Mouse (Mus musculus): ENCODE measurements at regions not wholly inside any gene's neighbourhood (a gene's known extent, or its start where the extent isn't known, plus 50 kb on each side); places are given as distances from the start of the nearest gene placed in this dataset.

DNA sequence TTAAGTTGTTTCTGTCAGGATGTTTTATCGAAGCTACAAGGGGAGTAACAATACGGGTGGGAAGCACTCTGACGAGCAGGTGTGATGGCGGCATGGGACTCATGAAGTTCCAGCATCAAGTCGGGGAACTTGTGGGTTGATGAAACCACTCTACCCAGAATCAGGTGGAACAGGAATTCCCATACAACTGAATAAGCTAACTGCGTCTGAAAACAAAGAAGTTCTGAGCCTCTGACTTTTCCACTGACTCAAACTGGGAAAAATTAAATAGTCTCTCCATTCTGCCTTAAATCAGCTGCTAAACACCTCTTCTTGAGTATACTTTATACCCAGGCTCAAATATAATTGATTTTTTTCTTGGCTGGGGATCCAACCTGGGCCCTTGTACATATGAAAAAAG lies 105.6 kb upstream of the Egln3 start:
- no peak for ATAC-seq
- Histone ChIP-seq H3K9ac (replicated peaks) (no peak overlapping the region), H3K27me3 (0 out of 2 replicates have a peak, but pooled peaks cover 6% of the 10 kb centered on the region), H3K4me3 (replicated peaks) (no peak overlapping the region), H3K9me3 (no peaks in the 10 kb centered on the region), H3K4me1 (replicated peaks) (peaks cover 18% of the 10 kb centered on the region), H3K4me2 (replicated peaks) (no peak overlapping the region), H3K27ac (no peak overlapping the region), H3K36me3 (no peaks in the 10 kb centered on the region)
- 89% methylated on average over 6 of the region's 6 CpGs for WGBS

DNA sequence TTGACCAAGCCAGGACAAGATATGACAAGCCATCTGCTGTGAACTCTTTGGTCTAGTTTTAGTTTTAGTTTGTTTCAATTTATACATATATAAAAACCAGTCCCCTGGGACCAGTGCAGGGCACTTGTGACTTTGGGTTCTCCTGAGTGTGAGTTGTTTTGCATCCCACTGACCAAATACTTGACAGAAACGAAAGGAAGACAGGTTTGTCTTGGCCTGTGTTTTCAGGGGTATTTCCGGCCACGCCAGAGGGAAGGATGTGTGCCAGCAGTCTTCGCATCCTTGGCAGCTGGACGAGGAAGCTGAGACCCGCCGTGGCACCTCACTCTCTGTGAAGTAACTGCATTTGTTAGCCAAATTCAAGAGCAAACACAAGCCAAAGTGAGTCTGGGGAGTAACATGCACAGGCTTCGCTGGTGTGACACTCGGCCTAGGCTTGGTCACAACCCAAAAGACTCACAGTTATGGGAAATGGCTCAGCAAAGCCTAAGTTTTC lies 101.5 kb upstream of the Egln3 start:
- Histone ChIP-seq H3K27me3 (no peaks in the 10 kb centered on the region), H3K9ac (replicated peaks) (no peak overlapping the region), H3K4me2 (replicated peaks) (no peak overlapping the region), H3K27ac (no peak overlapping the region), H3K36me3 (no peaks in the 10 kb centered on the region), H3K9me3 (no peaks in the 10 kb centered on the region), H3K4me1 (replicated peaks) (no peaks in the 10 kb centered on the region), H3K4me3 (replicated peaks) (no peak overlapping the region)
- 90% methylated on average over 9 of the region's 9 CpGs for WGBS
- no peak for ATAC-seq

DNA sequence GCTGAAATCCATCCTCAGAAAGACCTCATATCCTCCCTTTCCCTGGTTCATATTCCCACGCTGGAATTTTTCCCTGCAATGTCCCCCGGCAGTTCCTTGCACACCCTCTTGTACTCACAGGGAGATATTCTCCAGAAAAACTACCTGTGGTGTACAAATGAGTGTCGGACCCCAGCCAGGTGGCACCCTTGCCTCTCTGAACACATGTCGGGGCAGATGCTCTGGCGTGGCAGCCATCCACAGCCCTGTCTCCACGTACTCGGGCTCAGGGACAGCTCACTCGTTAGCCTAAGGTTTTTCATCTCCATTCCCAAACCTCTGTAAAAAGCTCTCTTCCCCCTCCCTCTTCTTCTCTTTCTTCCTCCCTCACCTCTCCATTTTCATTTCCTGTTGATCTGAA lies 100.1 kb upstream of the Egln3 start:
- 88% methylated on average over 8 of the region's 8 CpGs for WGBS
- H3K36me3 ChIP-seq: no peaks in the 10 kb centered on the region
- no peaks in the 10 kb centered on the region for H3K9me3 ChIP-seq
- no peak overlapping the region for H3K4me2 ChIP-seq (replicated peaks)
- no peak overlapping the region for H3K9ac ChIP-seq (replicated peaks)
- H3K27me3 ChIP-seq: no peaks in the 10 kb centered on the region
- H3K4me3 ChIP-seq (replicated peaks): no peak overlapping the region
- no peak for ATAC-seq
- H3K4me1 ChIP-seq (replicated peaks): no peaks in the 10 kb centered on the region
- no peak overlapping the region for H3K27ac ChIP-seq

DNA sequence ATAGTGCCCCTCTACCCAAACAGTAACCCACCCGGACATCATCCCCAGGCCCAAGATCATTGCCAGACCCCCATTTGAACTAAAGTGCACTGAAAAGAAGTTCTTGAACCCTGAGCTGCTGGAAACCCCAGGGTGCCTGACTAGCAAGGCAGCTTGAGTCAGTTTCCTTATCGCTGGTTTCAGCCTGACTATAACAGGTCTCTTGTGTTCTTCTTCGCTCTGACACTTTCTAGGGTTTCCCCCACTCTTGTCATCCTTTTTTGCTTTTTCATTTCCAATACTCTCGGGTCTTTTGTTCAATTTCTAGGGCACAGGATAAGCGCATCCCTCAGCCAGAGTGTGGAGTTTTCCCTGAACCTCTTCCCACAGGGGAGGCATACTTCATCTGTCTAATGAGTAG lies 95.8 kb upstream of the Egln3 start:
- WGBS: 68% methylated on average over 5 of the region's 5 CpGs
- no peak for ATAC-seq

DNA sequence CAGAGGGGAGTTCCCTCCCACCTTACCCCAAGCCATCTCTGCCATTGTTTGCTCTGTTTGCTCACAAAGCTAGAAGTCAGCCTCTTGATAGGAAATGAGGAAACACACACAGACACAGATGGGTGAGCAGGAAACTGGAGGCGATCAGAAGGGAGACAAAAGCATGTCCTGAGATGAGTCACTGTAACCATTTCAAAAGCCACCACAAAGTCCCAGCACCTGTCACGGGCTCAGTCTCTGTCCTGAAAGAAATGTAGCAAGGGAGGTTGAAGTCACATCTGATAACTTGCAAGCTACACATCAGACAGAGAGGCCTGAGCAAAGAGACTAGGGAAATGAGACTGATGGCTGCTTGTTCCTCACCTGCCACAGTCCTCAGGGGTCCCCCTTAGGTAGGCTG lies 89.6 kb upstream of the Egln3 start:
- WGBS: 80% methylated on average over 2 of the region's 2 CpGs
- no peak overlapping the region for H3K4me2 ChIP-seq (replicated peaks)
- H3K9ac ChIP-seq (replicated peaks): no peak overlapping the region
- no peaks in the 10 kb centered on the region for H3K36me3 ChIP-seq
- peaks cover 10% of the 10 kb centered on the region for H3K4me1 ChIP-seq (replicated peaks)
- H3K27me3 ChIP-seq: no peaks in the 10 kb centered on the region
- H3K27ac ChIP-seq: no peak overlapping the region
- no peaks in the 10 kb centered on the region for H3K9me3 ChIP-seq
- ATAC-seq: no peak
- H3K4me3 ChIP-seq (replicated peaks): no peak overlapping the region

More for the DNA sequence above, 95.8 kb upstream of the Egln3 start:
- Histone ChIP-seq H3K4me3 (replicated peaks) (no peak overlapping the region), H3K4me1 (replicated peaks) (no peaks in the 10 kb centered on the region), H3K36me3 (no peaks in the 10 kb centered on the region), H3K27me3 (no peaks in the 10 kb centered on the region), H3K9ac (replicated peaks) (no peak overlapping the region), H3K4me2 (replicated peaks) (no peak overlapping the region), H3K9me3 (no peaks in the 10 kb centered on the region), H3K27ac (no peak overlapping the region)

DNA sequence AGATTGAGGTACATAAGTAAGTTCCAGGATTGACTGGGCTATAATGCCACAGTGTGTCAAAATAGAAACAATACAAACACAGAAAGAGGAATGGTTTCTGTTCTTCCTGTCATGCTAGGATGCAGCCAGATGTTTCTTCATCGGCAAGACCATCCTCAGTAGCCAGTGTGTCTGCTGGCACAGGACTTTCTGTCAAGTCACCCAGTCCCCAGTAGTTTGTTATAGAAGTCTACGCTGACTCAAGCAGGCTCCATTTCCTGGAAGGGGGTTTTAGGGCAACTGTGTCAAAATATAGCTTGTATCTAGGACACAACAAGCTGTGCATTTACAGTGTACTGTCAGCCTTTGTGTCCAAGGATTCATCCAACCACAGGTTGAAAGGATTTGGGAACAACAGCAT lies 86.7 kb upstream of the Egln3 start:
- Histone ChIP-seq H3K36me3 (no peaks in the 10 kb centered on the region), H3K4me1 (replicated peaks) (peaks cover 29% of the 10 kb centered on the region), H3K4me2 (replicated peaks) (no peak overlapping the region), H3K9ac (replicated peaks) (no peak overlapping the region), H3K4me3 (replicated peaks) (no peak overlapping the region), H3K27ac (no peak overlapping the region), H3K9me3 (no peaks in the 10 kb centered on the region), H3K27me3 (no peaks in the 10 kb centered on the region)
- WGBS: 95% methylated on average over 2 of the region's 2 CpGs
- ATAC-seq: no peak

DNA sequence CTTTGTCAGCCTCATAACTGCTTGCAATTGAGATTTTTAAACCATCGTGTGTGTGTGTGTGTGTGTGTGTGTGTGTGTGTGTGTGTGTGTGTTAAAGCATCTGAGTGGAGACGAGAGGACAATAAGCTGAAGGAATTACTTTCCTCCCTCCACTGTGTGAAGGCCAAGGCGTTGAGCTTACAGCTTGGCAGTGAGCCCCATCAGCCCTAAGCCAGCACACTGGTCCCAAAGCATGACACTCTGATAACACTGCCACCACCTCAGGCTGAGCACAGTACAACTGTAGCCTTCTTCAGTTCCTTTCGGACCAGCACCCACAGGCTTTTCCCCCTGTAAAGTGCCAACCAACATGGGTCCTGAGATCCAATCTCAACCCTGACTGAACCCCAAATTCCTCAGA lies 85.1 kb upstream of the Egln3 start:
- 54% methylated on average over 4 of the region's 4 CpGs for WGBS
- Histone ChIP-seq H3K4me1 (replicated peaks) (peaks cover 29% of the 10 kb centered on the region), H3K27ac (0 out of 2 replicates have a peak overlapping the region, but pooled peaks have one; percentile 59), H3K36me3 (no peaks in the 10 kb centered on the region), H3K9me3 (no peaks in the 10 kb centered on the region), H3K4me2 (replicated peaks) (no peak overlapping the region), H3K27me3 (no peaks in the 10 kb centered on the region), H3K9ac (replicated peaks) (no peak overlapping the region), H3K4me3 (replicated peaks) (no peak overlapping the region)
- 0 out of 2 replicates have a peak, but pooled peaks have one; percentile 13 for ATAC-seq

DNA sequence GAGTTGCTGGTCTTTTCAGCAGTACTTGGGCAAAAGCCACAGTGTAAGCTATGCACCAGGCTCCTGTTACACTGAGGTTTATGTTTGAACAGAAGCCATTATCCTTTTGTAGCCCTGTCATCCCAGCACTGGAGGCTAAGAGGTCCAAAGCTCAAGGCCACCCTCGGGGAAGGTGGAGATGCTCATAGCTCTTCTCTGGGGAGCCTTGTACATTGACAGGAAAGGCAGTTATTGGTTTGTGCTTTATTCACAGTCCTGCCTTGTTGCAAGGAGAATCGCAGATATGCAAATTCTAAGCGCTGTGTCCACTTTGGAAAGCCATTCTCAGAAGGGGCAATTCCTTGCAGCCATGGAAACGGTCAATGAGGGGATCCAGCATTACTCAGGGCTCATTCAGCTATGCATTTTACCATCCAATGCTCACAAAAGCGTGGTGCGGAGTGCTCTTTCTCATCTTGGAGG lies 84.4 kb upstream of the Egln3 start:
- ATAC-seq: peak; percentile 63
- Histone ChIP-seq H3K9ac (replicated peaks) (no peak overlapping the region), H3K27ac (peak overlapping the region; percentile 59), H3K9me3 (no peaks in the 10 kb centered on the region), H3K4me2 (replicated peaks) (no peak overlapping the region), H3K36me3 (no peaks in the 10 kb centered on the region), H3K27me3 (no peaks in the 10 kb centered on the region), H3K4me1 (replicated peaks) (peaks cover 29% of the 10 kb centered on the region), H3K4me3 (replicated peaks) (no peak overlapping the region)
- 9% methylated on average over 6 of the region's 6 CpGs for WGBS

DNA sequence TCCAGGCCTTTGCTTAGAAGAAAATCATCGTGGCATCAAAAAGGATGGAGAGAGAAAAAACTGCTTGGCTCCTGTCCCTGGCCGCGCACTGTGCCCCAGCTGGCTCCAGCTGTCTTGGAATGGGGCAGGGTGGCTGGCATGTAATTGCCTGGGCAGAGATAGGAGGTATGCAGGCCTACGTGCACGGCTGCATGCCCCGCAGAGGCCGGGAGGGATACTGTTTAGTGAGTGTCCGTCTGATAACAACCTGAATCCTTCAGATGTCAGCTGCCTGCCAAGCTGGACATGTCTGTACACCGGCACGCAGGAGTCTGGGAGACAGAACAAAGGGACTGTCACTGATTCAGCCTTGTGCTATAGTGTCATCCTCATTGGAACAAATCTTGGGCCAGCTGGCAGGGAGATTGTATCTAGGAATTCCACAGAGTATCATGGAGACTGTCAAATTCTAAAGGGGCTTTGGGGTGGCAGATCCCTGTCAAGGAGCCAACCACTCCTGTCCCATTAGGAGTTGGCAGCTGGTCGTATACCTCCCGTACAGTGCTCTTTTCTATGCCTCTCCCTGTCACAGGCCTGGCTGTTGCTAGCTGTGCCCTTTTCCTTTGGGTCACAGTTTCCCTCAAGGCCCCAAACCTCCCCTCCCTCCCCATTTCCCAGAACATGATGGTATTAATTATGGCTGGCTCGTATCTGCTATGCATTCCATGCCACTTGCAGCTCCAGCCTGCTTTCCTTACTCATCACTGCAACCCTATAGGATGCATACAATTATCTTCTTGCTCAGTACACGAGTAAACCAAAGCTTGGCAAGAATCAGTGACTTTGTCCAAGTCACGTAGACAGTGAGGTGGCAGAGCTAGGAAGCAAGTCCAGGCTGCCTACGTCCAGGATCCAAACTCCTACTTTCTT lies 83.5 kb upstream of the Egln3 start:
- no peak overlapping the region for H3K9ac ChIP-seq (replicated peaks)
- no peaks in the 10 kb centered on the region for H3K9me3 ChIP-seq
- no peak overlapping the region for H3K4me3 ChIP-seq (replicated peaks)
- H3K27ac ChIP-seq: peak overlapping the region; percentile 67
- no peaks in the 10 kb centered on the region for H3K36me3 ChIP-seq
- H3K4me1 ChIP-seq (replicated peaks): peaks cover 29% of the 10 kb centered on the region
- no peaks in the 10 kb centered on the region for H3K27me3 ChIP-seq
- WGBS: 40% methylated on average over 16 of the region's 16 CpGs
- H3K4me2 ChIP-seq (replicated peaks): no peak overlapping the region
- peak; percentile 88 for ATAC-seq

DNA sequence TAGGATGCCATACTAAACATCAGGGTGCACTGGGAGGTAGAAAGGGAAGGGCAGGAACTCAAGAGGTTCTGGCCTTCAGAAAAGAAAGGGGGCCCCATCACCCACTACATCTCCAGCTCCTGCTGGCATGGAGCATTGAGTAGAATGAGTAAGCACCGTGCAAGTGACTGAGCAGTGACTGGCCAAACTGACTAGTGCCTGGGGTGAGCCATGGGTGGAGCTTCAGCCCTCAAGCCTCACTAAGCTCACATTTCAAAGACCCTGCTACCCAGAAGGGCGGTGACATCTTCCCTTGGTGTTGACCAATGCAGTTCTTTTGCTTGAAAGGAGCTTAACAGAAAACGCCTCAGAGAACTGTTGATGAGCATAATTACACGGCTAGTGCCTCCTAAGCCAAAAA lies 80.0 kb upstream of the Egln3 start:
- H3K9ac ChIP-seq (replicated peaks): no peak overlapping the region
- peaks cover 22% of the 10 kb centered on the region for H3K4me1 ChIP-seq (replicated peaks)
- no peak overlapping the region for H3K4me2 ChIP-seq (replicated peaks)
- no peaks in the 10 kb centered on the region for H3K9me3 ChIP-seq
- 10% methylated on average over 4 of the region's 4 CpGs for WGBS
- no peak overlapping the region for H3K4me3 ChIP-seq (replicated peaks)
- ATAC-seq: no peak
- no peaks in the 10 kb centered on the region for H3K36me3 ChIP-seq
- no peak overlapping the region for H3K27ac ChIP-seq
- no peaks in the 10 kb centered on the region for H3K27me3 ChIP-seq

DNA sequence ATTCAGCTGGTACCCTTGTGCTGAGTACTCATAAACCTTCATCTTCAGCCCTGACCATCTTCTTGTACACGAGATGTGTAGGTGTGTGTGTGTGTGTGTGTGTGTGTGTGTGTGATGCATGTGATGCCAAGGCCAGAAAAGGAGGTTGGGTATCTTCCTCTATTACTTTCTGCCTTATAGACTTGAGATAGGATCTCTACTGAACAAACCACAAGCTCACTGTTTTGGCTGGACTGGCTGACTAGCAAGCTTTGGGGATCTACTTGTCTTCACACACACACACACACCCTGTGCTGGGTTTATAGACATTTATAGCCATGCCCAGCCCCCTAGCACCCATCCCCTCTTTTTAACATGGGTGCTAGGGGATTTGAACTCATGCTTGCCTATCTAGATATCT lies 79.4 kb upstream of the Egln3 start:
- Histone ChIP-seq H3K27me3 (no peaks in the 10 kb centered on the region), H3K9ac (replicated peaks) (no peak overlapping the region), H3K4me3 (replicated peaks) (no peak overlapping the region), H3K27ac (no peak overlapping the region), H3K36me3 (no peaks in the 10 kb centered on the region), H3K4me2 (replicated peaks) (no peak overlapping the region), H3K9me3 (no peaks in the 10 kb centered on the region), H3K4me1 (replicated peaks) (peaks cover 16% of the 10 kb centered on the region)
- 86% methylated on average over 1 of the region's 1 CpGs for WGBS
- no peak for ATAC-seq

DNA sequence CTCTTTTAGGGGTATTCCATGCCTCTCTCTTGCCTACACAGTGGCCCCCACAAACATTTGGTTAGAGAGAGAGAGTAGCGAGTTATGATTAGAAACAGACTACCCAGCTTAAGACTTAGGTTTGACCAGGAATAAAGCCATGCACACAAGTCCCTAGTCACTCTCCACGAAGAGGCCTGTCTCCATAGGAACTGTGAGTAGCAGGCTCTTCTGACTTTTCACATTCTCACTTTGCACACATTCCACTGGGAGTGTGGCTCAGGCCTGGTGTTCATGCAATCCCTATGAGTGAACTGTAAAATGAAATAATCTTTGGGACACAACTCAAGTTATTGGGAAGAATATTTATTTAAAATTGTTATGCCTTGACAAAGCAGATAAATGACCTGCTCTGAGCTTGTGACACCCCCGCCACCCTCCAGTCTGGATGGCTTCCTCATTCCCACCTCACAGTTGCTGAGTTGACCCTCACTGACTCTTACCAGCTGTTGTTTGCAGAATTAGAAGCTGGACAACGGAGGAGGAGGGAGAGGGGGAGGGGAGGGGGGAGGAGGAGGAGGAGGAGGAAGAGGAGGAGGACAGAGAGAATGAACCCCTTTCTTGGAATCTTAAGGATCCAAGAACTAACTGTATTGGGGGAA lies 78.7 kb upstream of the Egln3 start:
- H3K9me3 ChIP-seq: no peaks in the 10 kb centered on the region
- no peak overlapping the region for H3K4me3 ChIP-seq (replicated peaks)
- no peak overlapping the region for H3K27ac ChIP-seq
- H3K4me1 ChIP-seq (replicated peaks): peaks cover 10% of the 10 kb centered on the region
- H3K4me2 ChIP-seq (replicated peaks): no peak overlapping the region
- WGBS: 65% methylated on average over 4 of the region's 4 CpGs
- H3K27me3 ChIP-seq: no peaks in the 10 kb centered on the region
- no peaks in the 10 kb centered on the region for H3K36me3 ChIP-seq
- H3K9ac ChIP-seq (replicated peaks): no peak overlapping the region
- ATAC-seq: no peak

Measured in midbrain, embryonic 13.5 days (tissue).